Mouse (Mus musculus): ENCODE results near the gene Olfr1185-ps1.
"Not testable (repeated sequence)": the region's sequence is repeated elsewhere in the genome, so short reads cannot be mapped to it uniquely, and the experiment has no call there.

The Olfr1185-ps1 gene

GRCm38 (mm10) chr2:88493020-88493419 lies at the start of gene Olfr1185-ps1:
Gene Olfr1185-ps1, plus strand, starts transcription at chr2:88493320.
- DNase-seq (ENCODE audit: low spot score in 2 of 2), result no peak

GRCm38 (mm10) chr2:88449031-88449430 lies 44.1 kb upstream of the Olfr1185-ps1 start, which contains the start of gene Gm13757:
Gene Gm13757, minus strand, starts transcription at chr2:88449131.
- DNase-seq (ENCODE audit: low spot score in 2 of 2), result no peak

GRCm38 (mm10) chr2:88454567-88454966 lies 38.6 kb upstream of the Olfr1185-ps1 start, which contains the start of gene Olfr1183:
Gene Olfr1183, plus strand, starts transcription at chr2:88454867.
- DNase-seq (ENCODE audit: low spot score in 2 of 2), result not testable (repeated sequence)

GRCm38 (mm10) chr2:88483298-88483697 lies 9.8 kb upstream of the Olfr1185-ps1 start, which contains the start of gene Olfr1184:
Gene Olfr1184, plus strand, starts transcription at chr2:88483598.
- DNase-seq (ENCODE audit: low spot score in 2 of 2), result no peak

- DNase-seq (ENCODE audit: low spot score in 2 of 2), result no peak
Measured at GRCm38 (mm10) chr2:88518251-88518650, 25.1 kb downstream of the Olfr1185-ps1 start, which contains the start of gene Olfr1186. Gene Olfr1186, plus strand, starts transcription at chr2:88518551.

GRCm38 (mm10) chr2:88525720-88526119 lies 32.6 kb downstream of the Olfr1185-ps1 start:
- no peak for DNase-seq (ENCODE audit: low spot score in 2 of 2)
